Mouse (Mus musculus) heart, postnatal 10 days (tissue): Measurements from ENCODE around the gene C8a. TPM values are rescaled to one million over a fixed set of nuclear protein-coding genes. Genes with fewer than 3 reads are reported as not detected.
A peak's percentile ranks its signal among the peaks of the same experiment; 100 is the strongest.

Source experiments
- DNase-seq, 2 experiments: peaks; one replicate each; pipeline ENCODE4 v3.0.0; 2021
- intact Hi-C: fragments of 180-260 bp; cut with DNase I; formaldehyde crosslinking; loops from one replicate; pipeline ENCODE4 v1.15.1; 2025
- total RNA-seq, 2 experiments: library from RNA; stranded (reverse); gene quantifications; 2 replicates each; pipeline ENCODE4 v1.2.3; 2021

The C8a gene
- total RNA-seq, 2 experiments from 2014 or later = not detected

- no peak for DNase-seq
- intact Hi-C loops = no loop called here
Observed at GRCm38 (mm10) chr4:104855216-104855615, 21.0 kb downstream of the C8a start.

GRCm38 (mm10) chr4:104843546-104843945, 32.7 kb downstream of the C8a start:
- DNase-seq = no peak
- intact Hi-C loops = no loop called here

GRCm38 (mm10) chr4:104842204-104842603, 34.0 kb downstream of the C8a start:
- intact Hi-C loops = no loop called here
- no peak for DNase-seq

- no peak for DNase-seq
- intact Hi-C loops = no loop called here
Observed at GRCm38 (mm10) chr4:104838342-104838741, 37.9 kb downstream of the C8a start.

- intact Hi-C loops = no loop called here
- no peak for DNase-seq
Observed at GRCm38 (mm10) chr4:104835096-104835495, 41.1 kb downstream of the C8a start.

- intact Hi-C loops = no loop called here
- DNase-seq = peak; percentile 3 to 7
Observed at GRCm38 (mm10) chr4:104828939-104829338, 47.3 kb downstream of the C8a start.

- DNase-seq = no peak
- intact Hi-C loops = no loop called here
Observed at GRCm38 (mm10) chr4:104824381-104825077, 51.7 kb downstream of the C8a start.

GRCm38 (mm10) chr4:104823597-104824101, 52.5 kb downstream of the C8a start:
- intact Hi-C loops = no loop called here
- no peak for DNase-seq

- intact Hi-C loops = no loop called here
Observed at GRCm38 (mm10) chr4:104819891-104820290, 56.3 kb downstream of the C8a start.

GRCm38 (mm10) chr4:104818986-104819385, 57.2 kb downstream of the C8a start:
- intact Hi-C loops = no loop called here
- DNase-seq = no peak

More at GRCm38 (mm10) chr4:104819891-104820290, 56.3 kb downstream of the C8a start:
- DNase-seq = no peak

GRCm38 (mm10) chr4:104817509-104817908, 58.7 kb downstream of the C8a start:
- intact Hi-C loops = no loop called here

GRCm38 (mm10) chr4:104816519-104817232, 59.5 kb downstream of the C8a start:
- DNase-seq = no peak
- intact Hi-C loops = no loop called here

More at GRCm38 (mm10) chr4:104817509-104817908, 58.7 kb downstream of the C8a start:
- DNase-seq = no peak

GRCm38 (mm10) chr4:104813617-104814016, 62.6 kb downstream of the C8a start:
- no peak for DNase-seq
- intact Hi-C loops = no loop called here

GRCm38 (mm10) chr4:104810710-104811286, 65.4 kb downstream of the C8a start:
- no peak for DNase-seq

GRCm38 (mm10) chr4:104805414-104806257, 70.6 kb downstream of the C8a start:
- intact Hi-C loops = no loop called here
- DNase-seq = no peak

More at GRCm38 (mm10) chr4:104810710-104811286, 65.4 kb downstream of the C8a start:
- intact Hi-C loops = no loop called here

GRCm38 (mm10) chr4:104804100-104804499, 72.1 kb downstream of the C8a start:
- no peak for DNase-seq
- intact Hi-C loops = no loop called here

- no peak for DNase-seq
- intact Hi-C loops = no loop called here
Observed at GRCm38 (mm10) chr4:104801625-104802024, 74.6 kb downstream of the C8a start.

GRCm38 (mm10) chr4:104798951-104799350, 77.2 kb downstream of the C8a start:
- intact Hi-C loops = no loop called here

GRCm38 (mm10) chr4:104792111-104792510, 84.1 kb downstream of the C8a start:
- DNase-seq = no peak
- intact Hi-C loops = no loop called here

More at GRCm38 (mm10) chr4:104798951-104799350, 77.2 kb downstream of the C8a start:
- DNase-seq = no peak

GRCm38 (mm10) chr4:104782346-104782745, 93.9 kb downstream of the C8a start:
- intact Hi-C loops = no loop called here
- no peak for DNase-seq

- no peak for DNase-seq
- intact Hi-C loops = no loop called here
Observed at GRCm38 (mm10) chr4:104781441-104781840, 94.8 kb downstream of the C8a start.
